Mouse (Mus musculus): ENCODE measurements around the gene Pparg.
A peak's percentile ranks its signal among the peaks of the same experiment; 100 is the strongest.

Gene Pparg

DNA sequence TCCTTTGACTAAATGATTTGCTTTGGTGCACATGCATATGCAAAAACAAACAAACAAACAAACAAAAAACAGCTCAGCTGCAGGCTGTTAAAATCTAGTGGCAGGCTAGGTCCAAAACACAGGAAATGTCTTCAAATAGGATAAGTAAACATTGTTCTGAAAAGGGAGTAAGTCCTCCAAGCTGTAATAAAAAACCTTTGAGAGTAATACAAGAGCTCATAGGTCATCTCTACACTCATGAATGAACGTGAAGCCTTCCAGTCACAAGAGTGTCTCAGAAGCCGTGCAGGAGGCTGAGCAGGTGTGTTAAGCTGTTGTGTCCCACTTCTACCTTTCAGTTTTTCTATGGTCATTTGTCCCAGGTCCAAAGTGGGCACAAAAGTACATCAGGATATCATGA lies 102.6 kb downstream of the Pparg start:
- DNase-seq (ENCODE audit: low read depth, low spot score): no peak

DNA sequence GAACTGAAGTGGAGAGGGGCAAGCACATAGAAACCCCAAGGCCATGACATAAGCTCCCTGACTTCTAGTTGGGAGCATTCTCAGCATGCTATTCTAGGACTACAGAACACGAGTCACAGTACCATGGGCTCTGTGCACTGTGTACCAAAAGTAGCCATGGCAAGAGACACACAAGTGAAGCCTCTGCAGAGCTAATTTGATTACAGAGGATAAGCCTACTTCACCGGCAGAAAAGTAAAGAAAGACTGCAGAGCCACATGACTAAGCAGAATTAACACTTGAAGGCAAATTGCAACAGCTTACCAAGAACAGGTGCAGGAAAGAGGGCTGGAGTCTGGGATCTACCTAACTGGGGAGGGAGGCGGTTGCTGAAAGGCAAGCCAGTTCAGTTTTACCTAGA lies 103.9 kb downstream of the Pparg start:
- DNase-seq (ENCODE audit: low read depth, low spot score): no peak

DNA sequence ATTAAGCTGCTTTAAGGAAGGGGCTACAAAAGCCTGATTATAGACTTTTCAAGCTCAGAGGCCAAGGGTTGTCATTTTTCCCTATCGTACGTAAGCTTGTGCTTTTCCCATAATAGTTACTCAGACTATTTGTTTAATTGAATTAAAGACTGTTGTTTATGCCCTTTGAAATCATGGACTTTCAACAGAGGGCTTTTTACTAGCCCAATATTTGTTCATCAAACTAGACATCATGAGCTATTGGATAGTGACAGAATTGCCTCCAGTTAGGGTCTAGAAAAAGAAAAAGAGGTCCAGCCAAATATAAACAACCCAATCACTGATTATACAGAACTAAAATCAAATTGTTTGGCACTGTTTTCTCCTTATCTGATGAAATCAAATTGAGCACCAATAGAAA lies 104.7 kb downstream of the Pparg start:
- DNase-seq (ENCODE audit: low read depth, low spot score): no peak

DNA sequence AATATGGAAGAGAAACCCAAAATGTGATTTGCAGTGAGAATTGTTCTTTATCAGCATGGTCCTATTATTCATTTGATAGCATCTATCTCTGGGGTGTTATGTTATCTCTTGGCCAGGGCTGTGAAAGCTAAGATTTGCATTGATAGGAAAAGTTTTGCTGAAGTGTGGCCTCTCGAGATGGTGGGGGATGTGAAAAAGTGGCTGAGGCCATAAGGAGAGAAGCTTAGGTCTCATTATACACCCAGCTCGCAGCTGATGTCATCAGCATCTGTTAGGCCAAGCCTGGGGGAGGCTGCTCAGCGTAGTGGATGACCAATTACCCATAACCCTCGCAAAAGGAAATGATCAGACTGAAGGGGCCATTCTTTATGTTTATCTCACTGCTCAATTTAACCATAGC lies 105.1 kb downstream of the Pparg start:
- no peak for DNase-seq (ENCODE audit: low read depth, low spot score)

DNA sequence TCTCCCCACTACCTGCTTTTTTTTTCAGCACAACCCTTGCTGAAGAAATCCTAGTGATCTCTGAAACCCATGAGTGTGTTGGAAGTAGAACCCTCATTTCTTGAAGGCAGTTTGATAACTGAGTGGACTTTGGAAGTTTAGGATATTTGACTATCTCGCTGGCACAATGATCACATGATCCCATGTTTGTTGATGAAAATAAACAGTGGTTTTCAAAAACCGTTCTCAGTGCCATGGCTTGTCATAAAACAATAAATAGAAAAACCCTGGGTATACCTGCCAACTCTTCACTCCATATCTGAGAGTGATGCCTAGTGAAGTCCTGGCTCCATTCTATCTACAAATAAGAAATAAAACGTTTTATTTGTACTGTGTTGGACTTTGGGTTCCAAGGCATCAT lies 105.8 kb downstream of the Pparg start:
- DNase-seq (ENCODE audit: low read depth, low spot score): no peak

DNA sequence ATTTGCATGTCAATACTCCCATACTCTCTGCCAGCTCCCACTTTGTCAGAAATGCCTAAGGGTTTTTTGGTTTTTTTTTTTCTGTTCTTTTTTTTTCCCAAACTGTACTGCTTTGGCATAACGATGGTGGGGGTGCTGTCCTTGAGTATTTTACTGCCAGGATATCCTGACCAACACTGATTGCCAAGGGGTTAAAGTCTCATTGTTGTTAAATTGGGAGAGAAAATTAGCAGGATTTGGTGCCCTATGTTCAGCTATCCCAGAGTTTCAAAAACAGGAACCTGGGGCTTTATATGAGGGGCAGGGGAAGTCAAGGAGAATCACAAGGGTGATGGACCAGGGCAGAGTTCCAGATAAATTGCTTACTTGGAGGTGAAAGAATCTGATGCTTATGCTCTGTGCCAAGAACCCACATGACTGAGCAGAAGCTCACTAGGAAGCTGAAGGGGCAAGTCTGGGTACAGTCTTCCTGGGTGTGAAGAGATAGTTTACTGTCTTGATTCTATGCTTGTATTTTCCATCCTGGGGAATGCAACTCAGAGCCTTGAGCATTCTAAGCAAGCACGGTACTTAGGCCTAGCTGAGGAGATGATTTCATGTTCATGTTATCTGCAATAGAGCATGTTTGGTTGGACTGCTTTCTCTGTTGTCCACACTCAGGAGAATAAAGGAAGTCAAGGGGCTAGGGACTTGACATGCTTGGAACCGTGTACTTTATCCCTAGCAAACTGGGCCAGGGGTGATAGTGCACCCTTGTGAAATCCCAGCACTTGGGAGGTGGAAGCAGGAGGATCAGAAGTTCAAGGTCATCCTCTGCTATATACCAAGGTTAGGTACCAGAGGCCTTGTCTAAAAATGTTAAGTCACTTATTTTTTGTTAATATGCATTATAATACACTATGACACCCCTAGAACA lies 109.2 kb downstream of the Pparg start:
- DNase-seq (ENCODE audit: low read depth, low spot score): no peak

DNA sequence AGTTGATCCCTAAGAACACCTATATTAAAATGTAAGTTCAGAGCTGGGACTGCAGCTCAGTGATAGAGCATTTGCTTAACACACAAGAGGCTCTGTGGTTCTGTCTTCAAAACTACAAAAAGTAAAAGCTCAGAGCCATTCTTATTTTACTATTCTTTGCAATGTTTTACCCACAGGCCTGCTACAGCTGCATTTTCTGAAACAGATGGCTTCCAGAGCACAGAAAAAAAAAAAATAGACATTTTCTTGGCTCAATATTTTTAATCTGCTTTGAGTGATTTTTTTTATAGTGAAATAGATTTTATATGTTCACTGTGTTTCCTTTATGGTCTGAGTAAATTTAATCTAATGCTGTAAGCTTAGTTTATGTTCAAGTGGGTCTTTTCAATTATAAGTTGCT lies 111.2 kb downstream of the Pparg start:
- DNase-seq (ENCODE audit: low read depth, low spot score): no peak

DNA sequence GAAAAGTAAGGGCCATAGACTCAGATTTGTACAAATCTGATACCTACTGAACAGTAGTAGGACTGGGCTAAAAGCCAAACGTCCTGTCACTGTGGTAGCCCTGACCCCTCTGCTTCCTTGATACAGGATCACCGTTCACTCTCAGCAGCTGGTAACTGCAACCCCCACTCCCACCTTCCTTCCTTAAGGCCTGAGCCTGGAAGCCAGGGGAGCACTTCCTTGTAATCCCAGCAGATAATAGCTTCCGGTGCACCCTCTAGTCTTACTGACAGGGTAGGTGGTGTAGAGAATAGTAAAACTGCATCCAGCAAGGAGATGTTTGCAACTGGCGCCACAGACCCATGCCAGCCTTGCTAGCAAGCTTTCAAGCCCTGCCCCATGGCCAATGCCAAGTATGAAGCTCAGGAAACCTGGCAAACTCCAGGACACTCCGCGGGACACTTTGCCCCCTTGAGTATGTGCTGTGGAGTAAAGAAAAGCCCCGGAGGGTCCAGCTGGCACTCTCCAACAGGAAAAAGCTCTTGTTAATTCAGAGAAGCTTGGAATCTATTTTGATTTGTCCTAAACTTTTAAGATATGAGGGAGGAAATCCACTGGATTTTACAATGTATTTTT lies 116.4 kb downstream of the Pparg start:
- DNase-seq (ENCODE audit: low read depth, low spot score): no peak

DNA sequence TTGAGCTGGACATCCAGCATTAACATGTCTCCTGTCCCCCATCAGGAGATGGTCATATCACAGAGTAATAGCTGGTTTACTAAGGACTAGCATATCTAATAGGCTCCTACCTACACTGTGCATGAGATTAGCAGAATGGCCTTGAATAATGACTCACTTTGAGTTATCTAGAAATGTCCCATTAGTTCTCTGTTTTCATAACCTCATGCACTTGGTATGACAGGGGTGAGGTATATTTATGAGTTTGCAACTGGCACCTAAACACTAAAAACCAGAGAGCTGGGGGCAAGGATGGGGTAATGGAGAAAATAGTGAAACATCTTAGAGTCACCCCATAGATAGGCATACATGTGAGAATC lies 119.2 kb downstream of the Pparg start:
- DNase-seq (ENCODE audit: low read depth, low spot score): no peak

DNA sequence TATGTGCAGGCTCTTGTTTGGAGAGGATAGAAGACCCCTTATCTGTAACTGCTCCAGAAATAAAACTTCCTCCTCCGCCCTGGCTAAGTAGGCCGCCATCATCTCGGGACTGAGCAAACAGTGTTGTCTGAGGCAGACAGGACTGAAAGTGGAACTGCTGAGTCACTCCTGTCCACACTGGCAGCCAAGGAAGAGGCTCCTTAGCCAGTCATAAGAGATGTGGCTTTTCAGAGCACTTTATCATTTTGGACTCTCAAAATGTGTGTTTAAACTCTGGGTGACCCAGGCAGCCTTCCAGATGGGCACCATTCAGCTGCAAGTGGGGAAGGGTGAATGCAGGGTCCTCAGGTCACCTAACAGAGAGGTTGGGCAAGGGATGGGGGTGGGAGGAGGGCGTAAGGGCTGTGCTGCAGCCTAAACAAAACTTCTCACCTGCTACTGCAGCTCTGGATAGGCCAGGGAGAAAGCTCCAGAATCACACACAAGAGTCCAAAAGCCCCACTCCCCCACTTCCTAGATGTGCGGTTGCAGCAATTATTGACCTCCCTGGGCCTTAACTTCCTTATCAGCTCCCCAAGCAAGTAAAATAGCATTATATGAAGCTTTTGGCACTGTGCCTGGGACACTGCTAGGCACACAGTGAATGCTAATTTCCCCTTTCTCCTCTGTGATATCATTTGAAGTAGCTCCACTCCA lies 119.7 kb downstream of the Pparg start:
- DNase-seq (ENCODE audit: low read depth, low spot score): peak; percentile 64

DNA sequence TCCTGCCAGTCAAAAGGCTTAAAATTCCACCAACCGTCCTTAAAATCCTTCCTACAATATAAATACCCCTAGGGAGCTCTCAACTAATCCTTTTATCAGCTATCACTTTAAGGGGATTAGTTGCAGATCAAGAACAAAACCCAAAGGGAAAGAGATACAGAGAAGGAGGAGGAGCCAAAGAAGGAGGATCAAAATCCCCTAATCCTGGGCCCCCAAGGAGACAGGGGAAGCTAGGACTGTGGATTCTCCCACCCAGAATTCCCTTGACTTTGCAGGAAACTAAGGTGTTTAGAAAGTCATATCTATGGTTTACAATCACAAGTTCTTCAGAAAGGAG lies 120.2 kb downstream of the Pparg start:
- DNase-seq (ENCODE audit: low read depth, low spot score): no peak

DNA sequence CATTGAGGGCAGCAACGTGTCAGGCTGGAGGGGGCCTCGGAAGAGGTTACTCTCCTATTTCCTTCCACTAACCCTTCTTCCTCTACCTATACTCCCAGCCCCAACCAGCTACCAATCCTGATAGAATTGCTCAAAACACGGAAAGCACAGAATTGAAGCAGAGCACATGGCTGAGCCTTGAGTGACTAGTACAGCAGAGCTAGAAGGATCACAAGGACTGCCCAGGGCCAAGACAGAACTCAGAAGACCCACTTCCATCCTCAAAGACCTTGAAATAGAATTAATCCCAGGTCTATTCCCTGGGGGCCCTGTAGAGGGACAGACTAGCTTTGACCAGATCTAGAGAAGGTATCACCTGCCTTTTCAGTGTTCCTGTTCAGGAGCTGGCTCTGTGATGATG lies 120.9 kb downstream of the Pparg start:
- DNase-seq (ENCODE audit: low read depth, low spot score): no peak

DNA sequence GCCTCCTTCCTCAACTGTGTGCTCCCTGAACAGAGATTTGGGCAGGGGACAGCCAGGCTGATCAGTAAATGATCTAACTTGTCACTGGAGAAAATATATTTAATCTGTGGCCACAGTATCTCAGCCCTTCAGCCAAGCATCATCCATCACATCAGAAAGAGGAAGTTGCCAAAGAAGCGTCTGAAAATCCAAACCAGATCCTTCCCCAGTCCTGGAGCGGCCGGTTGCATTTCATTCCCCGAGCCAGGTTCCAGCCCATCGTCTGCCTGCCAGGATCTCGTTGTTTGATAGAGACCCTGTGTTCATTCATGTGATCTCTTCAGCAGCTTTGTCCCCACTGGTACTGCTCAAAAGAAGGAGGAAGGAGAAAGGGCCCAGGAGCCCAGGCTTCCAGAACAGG lies 124.9 kb downstream of the Pparg start:
- no peak for DNase-seq (ENCODE audit: low read depth, low spot score)

DNA sequence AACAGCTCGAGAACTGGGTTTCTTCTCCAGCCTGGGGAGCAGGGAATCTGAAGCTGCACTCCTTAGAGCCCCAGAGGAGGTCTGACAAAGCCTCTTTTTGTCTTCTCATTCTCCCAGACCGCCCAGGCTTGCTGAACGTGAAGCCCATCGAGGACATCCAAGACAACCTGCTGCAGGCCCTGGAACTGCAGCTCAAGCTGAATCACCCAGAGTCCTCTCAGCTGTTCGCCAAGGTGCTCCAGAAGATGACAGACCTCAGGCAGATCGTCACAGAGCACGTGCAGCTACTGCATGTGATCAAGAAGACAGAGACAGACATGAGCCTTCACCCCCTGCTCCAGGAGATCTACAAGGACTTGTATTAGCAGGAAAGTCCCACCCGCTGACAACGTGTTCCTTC lies 129.1 kb downstream of the Pparg start:
- no peak for DNase-seq (ENCODE audit: low read depth, low spot score)

DNA sequence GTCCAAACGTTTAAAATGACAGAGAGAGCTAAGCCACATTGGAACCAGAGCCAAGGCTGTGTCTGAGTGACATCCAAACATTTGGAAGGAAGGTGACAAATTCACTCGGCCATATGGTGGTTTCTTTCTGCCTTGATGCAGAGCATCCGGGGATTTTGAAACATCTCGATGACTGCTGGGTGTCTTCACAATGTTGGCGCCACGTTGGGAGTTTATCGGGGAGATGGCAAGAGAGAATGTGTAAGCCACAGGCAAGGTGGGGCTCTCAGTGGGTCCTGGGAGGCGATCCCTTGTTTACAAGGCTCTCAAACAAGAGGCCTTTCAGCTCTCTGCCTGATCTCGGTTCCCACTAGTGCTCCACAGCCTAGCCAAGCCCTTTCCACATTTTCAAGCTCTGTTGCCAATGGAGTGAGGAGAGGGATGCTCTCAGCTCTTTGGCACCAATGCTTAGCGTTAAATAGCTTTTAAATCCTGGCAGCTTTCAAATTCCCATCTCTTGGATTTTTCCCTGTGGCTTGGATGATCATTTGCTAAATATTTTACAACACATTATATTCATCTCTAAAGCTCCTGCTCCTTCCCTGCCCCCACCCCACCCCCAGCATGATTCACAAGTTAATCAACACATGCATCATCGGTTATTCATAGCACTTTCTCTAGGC lies 132.3 kb downstream of the Pparg start:
- DNase-seq (ENCODE audit: low read depth, low spot score): no peak

DNA sequence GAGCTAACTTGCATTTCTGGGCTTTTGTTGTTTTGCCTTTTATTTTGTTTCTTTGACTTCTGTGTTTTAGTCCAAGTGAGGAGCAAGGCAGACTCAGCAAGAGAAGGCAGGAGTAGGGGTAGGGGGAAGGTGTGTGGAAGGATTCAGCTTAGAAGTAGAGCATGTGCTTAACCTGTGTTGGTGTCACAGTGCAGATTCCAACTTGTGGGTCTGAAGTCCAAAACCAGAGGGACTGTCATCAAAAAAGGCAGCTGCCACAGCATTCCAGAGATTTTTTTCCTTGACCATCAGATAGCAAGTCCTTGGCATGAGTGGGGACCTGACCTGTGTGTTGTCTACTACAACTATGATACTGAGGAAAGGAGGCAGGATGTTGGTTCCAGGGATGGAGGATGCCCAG lies 133.1 kb downstream of the Pparg start:
- no peak for DNase-seq (ENCODE audit: low read depth, low spot score)

DNA sequence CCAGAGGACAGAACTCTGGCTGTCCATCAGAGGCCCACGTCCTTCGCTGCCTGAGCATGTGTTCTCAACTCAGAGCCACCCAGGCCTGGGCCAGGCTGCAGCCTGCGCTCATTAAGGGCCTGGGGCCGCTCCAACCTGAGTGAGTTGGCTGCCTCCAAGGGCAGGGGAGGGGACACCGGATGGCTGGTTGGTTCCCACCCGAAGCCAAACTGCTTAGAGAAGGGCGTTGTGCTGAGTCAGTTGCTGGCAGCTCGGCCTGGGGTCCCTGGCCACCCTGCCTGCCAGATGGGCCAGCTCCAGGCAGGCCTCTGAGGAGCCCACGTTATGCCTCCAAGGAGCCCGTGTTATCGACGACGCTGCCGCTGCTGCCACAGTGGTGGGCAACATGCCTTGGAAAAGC lies 138.8 kb downstream of the Pparg start:
- DNase-seq (ENCODE audit: low read depth, low spot score): no peak

DNA sequence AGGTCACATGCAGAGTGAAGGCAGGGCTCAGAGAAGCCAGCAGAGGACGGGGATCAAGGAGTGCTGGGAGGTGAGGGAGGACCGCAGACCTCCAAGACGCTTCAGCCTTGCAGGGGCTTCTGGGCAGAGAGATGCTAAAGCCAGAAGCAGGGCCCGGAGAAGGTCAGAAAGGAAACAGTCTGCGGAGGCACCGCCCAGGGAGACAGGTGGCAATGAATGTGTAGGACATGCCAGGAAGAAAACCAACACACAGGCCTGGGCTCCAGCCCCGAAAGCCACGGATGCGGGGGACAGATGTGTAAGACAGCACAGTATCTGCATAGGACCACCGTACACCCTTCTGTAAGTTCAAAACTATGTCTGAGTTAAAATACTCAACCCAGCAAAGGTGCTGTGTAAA lies 139.5 kb downstream of the Pparg start:
- no peak for DNase-seq (ENCODE audit: low read depth, low spot score)

DNA sequence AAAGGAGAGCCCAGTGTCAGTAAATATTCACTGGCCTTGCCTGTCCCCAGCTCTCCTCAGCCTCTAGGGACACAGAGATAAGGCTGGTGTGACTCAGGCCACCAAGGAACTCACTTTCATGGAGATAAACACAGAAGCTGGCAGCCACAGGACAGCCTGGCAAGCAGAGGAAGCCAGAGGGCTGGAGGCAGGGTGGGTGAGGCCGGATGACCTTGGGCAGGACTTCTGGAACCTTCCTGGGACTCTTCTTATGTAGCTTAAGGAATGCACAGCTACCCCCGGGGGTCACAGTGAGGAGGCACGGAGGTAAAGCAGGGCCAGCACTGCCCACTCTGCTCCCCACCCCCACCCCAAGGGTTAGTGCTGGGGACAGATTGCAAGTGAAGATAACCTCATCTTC lies 140.4 kb downstream of the Pparg start:
- DNase-seq (ENCODE audit: low read depth, low spot score): no peak

DNA sequence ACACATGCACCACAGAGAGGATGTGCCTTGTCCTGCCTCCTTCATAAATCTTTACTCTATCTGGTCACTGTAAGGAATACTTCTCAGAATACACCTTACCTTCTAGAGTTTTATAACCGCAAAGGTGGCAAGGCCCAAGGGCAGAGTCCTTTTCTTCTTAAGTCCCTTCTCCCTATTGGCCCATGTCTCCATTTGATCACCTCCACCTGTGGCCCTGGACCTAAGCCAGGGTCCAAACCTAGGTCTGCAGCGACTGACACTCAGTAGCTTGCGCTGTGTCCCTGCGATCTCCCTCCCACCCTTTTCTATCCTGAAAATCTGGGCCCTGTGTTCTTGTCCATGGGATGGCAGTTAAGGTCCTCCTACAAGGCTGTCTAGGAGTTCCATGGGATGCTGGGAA lies 142.3 kb downstream of the Pparg start:
- DNase-seq (ENCODE audit: low read depth, low spot score): no peak

DNA sequence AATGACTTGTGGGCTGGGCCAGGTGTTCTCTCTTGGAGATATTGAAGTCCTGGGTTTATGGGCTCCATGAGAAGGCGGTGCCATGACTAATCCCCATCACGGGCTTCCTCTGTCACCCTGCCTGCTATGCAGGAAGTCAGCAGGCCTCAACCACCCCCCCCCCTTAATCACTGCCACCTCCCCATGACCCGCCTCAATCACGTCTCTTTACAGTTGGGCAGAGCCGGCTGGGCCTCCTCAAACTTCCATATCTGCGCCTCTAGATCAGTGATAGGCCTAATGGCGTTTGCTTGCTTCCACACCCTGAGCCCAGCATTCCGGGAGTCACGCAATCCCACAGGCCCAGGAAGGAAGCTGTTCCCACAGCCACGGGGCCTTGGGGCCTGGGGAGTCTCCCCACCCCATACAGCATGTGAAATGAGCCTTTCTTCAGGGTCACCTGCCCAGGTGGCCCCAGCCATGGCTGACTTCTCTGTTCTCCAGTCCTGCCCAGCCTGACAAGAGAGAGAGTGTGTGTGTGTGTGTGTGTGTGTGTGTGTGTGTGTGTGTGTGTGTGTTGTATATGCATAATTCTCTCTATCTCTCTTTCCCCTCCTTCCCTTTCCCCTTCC lies 142.9 kb downstream of the Pparg start:
- no peak for DNase-seq (ENCODE audit: low read depth, low spot score)

DNA sequence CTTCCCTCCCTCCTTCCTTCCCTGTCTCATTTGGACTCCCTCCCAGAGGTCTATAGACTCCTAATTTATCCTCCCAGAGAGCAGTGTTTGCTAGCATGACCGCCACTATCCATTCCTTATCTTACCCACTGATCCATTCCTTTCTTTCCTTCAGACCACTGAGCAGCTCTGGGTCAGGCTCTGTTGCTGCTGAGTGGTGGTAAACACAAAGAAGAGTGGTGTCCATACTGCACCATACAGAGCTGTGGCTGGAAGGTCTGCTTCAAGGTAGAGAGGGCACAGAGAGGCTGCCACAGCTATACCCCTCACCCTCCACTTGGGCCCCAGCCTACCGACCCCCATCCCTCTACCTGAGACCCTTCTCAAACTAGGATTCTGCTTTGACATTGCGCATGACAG lies 143.4 kb downstream of the Pparg start:
- DNase-seq (ENCODE audit: low read depth, low spot score): no peak
